In the genomic region with DNA sequence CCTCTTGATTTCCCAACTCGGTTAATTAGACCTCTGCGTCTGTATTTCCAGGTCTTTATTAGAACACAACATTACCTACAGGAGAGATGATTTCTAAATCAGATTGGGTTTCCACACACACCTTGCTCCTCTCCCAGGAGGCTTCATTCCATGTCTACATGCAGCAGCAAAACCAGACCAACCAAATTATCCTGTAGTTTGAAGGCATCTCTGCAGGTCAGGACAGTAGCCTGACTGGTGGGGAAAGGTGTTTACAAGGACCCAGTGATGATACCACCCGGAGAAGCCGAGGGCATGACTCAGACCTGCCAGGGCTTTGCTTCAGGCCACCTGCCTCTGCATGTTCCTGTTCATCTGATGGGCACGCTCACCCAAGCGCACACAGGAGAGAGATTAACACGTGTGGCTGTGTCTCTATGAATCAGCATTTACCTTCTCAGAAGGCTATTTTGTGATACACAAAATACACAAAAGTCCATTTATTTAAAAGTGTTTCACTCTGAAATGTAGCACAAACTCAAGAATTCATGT, we compare ENCODE assay signal across 17 mouse cellular contexts.
A peak's percentile ranks its signal among the peaks of the same experiment; 100 is the strongest.
DNase-seq lines count a peak whose midpoint lies in the region; ATAC-seq lines count a peak whose summit lies in the region.
"Had no signal": no experiment of that assay in that cellular context is flagged by ENCODE, and none has a peak within 500 bp of the region (broad histone marks: within the 10 kb centered on the region; RNA-seq: fewer than 3 reads in every experiment).

No protein-coding gene starts in this region.

- H3K36me3 ChIP-seq in forebrain, embryonic 12.5 days (replicated peaks) = no peaks in the 10 kb centered on the region
- H3K36me3 ChIP-seq in stomach, embryonic 16.5 days (ENCODE audit: control insufficient read depth, insufficient read depth, low read length) = no peaks in the 10 kb centered on the region
- H3K36me3 ChIP-seq: embryonic facial prominence, embryonic 13.5 days; hindbrain, embryonic 10.5 days had no signal

- 72% methylated on average over 7 of the region's 7 CpGs for WGBS in forebrain, embryonic 12.5 days
- 83% methylated on average over 7 of the region's 7 CpGs for WGBS in stomach, embryonic 16.5 days

- ATAC-seq in cerebellum, adult (ENCODE audit: insufficient number of reproducible peaks, low FRiP score, low TSS enrichment) = no peak
- ATAC-seq in forebrain, embryonic 12.5 days (ENCODE audit: low FRiP score) = no peak
- no peak for ATAC-seq in stomach, embryonic 16.5 days (ENCODE audit: insufficient read depth, low FRiP score)

- H3K4me1 ChIP-seq in forebrain, embryonic 12.5 days = peaks cover 33% of the 10 kb centered on the region
- no peaks in the 10 kb centered on the region for H3K4me1 ChIP-seq in stomach, embryonic 16.5 days (ENCODE audit: control insufficient read depth, insufficient read depth, low read length)

- no peaks in the 10 kb centered on the region for H3K27me3 ChIP-seq in forebrain, embryonic 12.5 days
- H3K27me3 ChIP-seq in stomach, embryonic 16.5 days (ENCODE audit: control insufficient read depth, insufficient read depth, low read length) = no peaks in the 10 kb centered on the region
- H3K27me3 ChIP-seq: embryonic facial prominence, embryonic 13.5 days had no signal

- H3K9ac ChIP-seq in forebrain, embryonic 12.5 days = no peak overlapping the region
- no peak overlapping the region for H3K9ac ChIP-seq in stomach, embryonic 16.5 days (ENCODE audit: low read length)
- H3K9ac ChIP-seq: embryonic facial prominence, embryonic 13.5 days had no signal

- peak overlapping the region; percentile 78 for H3K27ac ChIP-seq in forebrain, embryonic 12.5 days
- 0 out of 2 replicates have a peak overlapping the region, but pooled peaks have one; percentile 6 for H3K27ac ChIP-seq in stomach, embryonic 16.5 days (ENCODE audit: low read length)
- H3K27ac ChIP-seq: embryonic facial prominence, embryonic 13.5 days; hindbrain, embryonic 10.5 days had no signal

- no peak overlapping the region for H3K4me2 ChIP-seq in forebrain, embryonic 12.5 days
- no peak overlapping the region for H3K4me2 ChIP-seq in stomach, embryonic 16.5 days (ENCODE audit: low read depth, low read length)
- H3K4me2 ChIP-seq: embryonic facial prominence, embryonic 13.5 days had no signal

- peak; percentile 6 for DNase-seq in cerebellum, adult 8-10 months
- DNase-seq in urinary bladder, postnatal 36 days (ENCODE audit: low spot score in 2 of 2) = peak; percentile 14 to 58
- no peak for DNase-seq in urinary bladder, postnatal 4 days (ENCODE audit: low spot score in 2 of 2)
- DNase-seq in thymus, postnatal 14 days = no peak
- no peak for DNase-seq in retina, embryonic 14.5 days (ENCODE audit: low spot score)
- DNase-seq: heart, adult 18-20 months; kidney, adult 8-10 months; kidney, postnatal 36 days; lung, adult 18-20 months; lung, postnatal 36 days; right cerebral cortex, postnatal 14 days; thymus, postnatal 4 days had no signal

- H3K4me3 ChIP-seq in forebrain, embryonic 12.5 days (replicated peaks) = no peak overlapping the region
- H3K4me3 ChIP-seq in stomach, embryonic 16.5 days (replicated peaks; ENCODE audit: low read length) = no peak overlapping the region
- H3K4me3 ChIP-seq: embryonic facial prominence, embryonic 13.5 days; hindbrain, embryonic 10.5 days had no signal

- H3K9me3 ChIP-seq in forebrain, embryonic 12.5 days = no peaks in the 10 kb centered on the region
- H3K9me3 ChIP-seq in stomach, embryonic 16.5 days (replicated peaks; ENCODE audit: control insufficient read depth, low read length) = no peaks in the 10 kb centered on the region
- H3K9me3 ChIP-seq: embryonic facial prominence, embryonic 13.5 days; hindbrain, embryonic 10.5 days had no signal

Comparison
In these comparisons a context has a peak if more than half of its experiments do, and no peak if none do; other contexts are left out.
1. DNase-seq: peak in cerebellum, adult 8-10 months (single experiment) and urinary bladder, postnatal 36 days (2 of 2); none in urinary bladder, postnatal 4 days (0 of 2), thymus, postnatal 14 days (single experiment) and retina, embryonic 14.5 days (single experiment).